Mouse (Mus musculus): ENCODE results near the gene Armh1.

Armh1 gene

DNA sequence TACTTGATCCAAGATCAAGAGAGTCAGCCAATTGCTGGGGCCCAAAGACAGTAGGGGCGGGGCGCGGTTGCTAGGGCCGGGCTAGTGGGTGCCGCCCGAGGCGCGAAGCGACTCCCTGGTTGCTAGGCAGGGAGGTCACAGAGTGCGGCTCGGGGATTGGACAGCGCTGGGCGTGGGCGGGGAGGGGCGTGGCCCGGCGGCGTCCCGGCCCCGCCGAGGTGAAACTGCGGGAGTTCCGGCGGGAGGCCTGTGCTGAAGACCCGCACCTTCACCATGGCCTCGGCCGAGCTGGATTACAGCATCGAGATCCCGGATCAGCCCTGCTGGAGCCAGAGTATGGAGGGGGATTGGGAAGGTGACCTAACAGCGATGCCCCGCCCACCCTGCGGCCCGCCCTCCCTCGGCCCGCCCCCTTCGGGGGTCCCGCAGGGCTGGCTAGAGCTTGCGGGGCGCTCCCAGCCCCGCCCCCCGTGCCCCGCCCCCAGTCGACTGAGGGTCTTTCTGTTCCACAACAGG, at the start of gene Armh1, which contains the start of gene Tmem53:
TSS of gene Armh1 (minus strand) at position 325 of the 516 bp plus-strand sequence.
TSS of gene Tmem53 (plus strand) at position 151 of the 516 bp plus-strand sequence.
- DNase-seq (ENCODE audit: low spot score), result peak; percentile 88

DNA sequence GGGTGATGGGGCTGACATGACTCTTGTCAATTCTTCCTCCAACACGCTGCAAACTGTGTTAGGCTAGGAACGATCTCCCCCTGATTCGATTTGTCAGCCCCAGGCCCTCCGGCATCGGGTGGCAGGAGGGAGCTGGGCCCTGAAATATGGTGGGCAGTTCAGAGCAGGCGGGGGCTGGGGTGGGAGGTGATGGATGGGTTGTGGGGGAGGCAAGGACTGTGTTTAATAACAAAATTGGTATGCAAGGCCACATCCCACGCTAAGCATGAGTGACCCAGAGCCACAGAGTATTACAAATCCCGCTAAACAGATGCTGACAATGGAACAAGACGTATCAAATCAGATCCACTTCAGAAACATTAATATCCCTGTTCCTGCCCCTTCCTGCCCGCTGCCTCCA, 48.0 kb upstream of the Armh1 start:
- DNase-seq (ENCODE audit: low spot score), result no peak

- no peak for DNase-seq (ENCODE audit: low spot score)
Measured at GRCm38 (mm10) chr4:117297819-117298218, 45.9 kb upstream of the Armh1 start.

DNA sequence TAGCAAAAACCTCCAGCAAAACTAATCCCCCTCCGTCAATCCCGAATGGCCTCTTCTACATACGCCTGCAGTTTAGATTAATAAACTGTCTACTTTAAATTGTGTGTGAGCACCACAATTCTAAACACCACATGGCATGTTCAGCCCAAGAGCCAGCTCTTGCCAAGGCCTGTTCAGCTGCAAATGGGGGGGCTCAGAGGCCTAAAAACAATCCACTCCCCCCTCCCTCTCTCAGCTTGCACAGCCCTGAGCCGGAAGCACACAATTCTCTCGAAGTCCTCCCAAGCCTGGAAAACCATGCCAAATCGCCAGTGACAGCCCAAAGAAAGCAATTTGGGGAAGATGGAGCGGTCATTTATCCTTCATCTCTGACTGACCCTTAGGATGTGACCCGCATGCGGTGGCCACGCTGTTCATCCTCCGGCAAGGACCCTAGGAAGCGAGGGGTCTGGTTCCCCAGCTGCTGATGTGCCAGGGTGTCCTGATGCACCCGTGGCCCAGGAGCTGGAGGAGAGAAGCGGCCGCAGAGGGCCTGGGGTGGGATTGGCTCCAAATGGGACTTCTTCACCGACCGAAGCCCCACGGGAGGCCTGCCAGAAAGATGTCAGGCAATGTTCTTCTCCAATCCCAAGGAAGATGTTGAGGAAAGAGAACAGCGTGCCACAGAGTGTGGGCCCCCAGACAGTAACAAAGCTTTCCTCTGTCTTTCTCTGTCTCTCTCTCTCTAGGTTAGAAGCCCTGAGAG, 45.1 kb upstream of the Armh1 start:
- no peak for DNase-seq (ENCODE audit: low spot score)

- DNase-seq (ENCODE audit: low spot score), result no peak
Measured at GRCm38 (mm10) chr4:117291696-117292095, 39.8 kb upstream of the Armh1 start.

DNA sequence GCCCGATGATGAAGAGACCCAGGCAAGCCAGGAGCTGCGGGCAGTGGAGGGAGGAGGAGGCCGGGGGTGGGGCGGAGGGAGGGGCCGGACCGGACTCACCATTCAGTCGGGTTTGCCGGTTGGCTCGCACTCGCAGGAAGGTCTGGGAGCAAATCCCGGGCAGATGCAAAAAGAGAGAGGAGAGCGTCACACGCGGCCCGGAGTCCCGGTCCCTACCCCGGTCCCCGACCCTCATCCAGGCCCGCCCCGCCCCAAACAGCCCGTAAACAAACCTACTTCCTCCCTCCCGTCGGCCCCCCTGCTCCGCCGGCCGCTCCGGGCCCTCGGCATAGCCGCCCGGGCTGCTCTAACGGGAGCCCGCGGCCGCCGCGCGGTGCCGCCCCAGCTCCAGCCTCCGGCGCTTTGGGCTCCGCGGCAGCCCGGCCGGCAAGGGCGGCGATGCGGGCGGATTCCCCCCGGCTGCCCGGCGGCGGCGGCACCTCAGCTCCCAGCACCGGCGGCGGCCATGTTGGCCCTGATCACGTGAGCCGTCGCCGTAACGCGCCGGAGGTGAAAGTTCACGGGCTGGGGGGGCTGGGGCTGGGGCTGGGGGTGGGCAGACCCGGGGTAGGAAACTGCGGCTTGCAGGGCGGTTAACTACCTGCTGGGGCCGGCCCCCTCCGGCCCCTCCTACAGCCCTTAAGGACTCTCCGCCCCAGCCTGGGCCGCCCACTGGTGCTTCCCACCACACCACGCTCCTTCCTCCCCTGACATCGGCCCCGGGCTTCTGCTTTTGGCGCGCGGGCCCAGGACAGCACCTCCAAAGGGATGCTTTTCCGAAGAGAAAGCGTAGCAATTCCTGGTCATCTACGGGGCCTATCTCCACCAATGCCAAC, 37.2 kb upstream of the Armh1 start:
- peak; percentile 65 for DNase-seq (ENCODE audit: low spot score)

DNA sequence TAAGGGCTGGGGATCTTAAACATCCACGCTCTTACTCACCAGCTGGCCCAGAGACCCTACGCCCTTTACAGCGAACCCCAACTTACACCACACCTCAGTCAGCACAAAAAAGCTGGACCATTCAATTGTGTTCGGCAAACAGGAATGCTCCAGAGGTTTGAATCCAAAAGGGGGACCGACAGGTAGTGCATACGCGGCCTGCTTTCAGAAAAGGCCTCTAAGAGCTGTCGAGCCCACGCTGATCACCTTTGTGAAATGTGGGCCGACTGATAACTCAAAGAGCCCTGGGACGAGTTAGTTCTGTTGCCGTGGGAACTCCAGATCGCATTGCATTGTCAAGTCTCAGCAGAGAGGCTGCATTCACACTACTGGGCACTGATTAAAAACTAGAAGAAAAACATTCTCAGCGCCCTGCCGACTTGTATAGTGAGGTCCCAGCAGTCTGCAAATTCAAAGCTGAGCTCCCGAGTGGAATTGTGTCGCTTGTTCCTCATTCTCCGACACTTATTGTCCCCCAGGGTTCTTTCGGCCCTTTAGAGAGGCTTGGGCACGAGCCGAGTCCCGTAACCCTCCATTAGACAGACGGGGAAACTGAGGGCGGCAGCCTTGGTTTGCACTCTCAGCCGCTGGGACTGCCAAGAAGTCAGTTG, 36.5 kb upstream of the Armh1 start:
- DNase-seq (ENCODE audit: low spot score), result no peak

DNA sequence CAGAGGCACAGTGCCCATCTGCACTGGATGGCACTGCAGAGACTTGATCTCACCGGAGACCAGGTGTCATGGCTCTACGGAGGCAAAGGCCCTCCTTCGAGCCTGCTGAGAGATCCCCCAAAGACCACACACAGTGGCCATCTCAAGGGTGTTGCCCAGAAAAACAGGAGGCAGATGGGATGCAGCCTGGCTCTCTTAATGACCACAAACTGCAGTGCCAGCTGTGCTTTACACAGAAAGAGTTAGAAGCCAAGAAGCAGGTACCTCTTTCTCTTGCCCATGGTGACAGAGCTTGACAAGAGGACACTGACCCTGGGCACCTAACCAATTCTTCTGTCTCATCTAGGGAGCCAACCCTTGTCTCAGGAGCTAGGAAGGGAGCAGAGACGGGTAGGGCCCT, 32.4 kb upstream of the Armh1 start:
- DNase-seq (ENCODE audit: low spot score), result no peak

DNA sequence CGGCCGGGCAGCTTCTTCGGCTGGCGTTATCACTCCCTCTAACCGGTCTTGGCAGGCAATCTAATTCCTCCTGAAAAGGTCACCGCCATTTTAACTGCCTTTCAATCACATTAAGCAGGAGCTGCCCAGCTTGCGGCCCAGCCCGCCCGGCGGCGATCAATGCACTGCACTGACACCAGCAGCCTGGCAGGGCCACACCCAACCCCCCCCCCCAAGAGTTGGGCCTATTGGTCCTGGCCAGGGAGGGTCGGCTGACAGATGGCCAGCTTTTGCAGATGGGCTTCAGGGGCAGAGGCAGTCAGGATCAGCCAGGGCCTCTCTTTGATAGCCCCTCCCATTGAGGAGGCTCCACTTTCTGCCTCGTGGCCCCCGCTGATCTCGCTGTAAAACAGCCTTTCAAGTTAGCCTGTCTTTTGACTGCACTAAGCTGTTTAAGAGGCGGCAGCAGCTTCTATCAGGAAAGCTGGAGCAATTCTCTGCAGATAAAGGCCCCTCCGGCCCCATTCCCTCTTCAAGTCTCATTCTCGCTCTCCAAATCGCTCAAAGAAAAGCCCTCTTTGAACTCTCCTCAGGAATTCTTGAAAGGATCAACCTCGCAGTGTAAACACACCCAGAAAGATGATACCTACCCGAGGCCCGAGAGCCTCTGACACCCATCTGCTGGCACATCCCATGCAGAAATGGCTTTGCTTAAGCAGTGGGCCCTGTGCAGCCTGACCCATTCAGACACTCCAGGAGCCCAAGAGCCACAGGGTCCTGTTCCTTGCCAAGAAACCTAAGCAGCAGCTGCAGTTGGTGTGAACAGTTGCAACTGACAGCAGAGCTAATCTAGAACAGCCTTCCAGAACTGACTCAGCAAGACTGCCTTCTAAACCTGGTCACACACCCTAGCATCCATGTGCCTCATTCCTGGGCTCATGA, 31.6 kb upstream of the Armh1 start:
- no peak for DNase-seq (ENCODE audit: low spot score)

GRCm38 (mm10) chr4:117281090-117281845, 29.3 kb upstream of the Armh1 start:
- no peak for DNase-seq (ENCODE audit: low spot score)

DNA sequence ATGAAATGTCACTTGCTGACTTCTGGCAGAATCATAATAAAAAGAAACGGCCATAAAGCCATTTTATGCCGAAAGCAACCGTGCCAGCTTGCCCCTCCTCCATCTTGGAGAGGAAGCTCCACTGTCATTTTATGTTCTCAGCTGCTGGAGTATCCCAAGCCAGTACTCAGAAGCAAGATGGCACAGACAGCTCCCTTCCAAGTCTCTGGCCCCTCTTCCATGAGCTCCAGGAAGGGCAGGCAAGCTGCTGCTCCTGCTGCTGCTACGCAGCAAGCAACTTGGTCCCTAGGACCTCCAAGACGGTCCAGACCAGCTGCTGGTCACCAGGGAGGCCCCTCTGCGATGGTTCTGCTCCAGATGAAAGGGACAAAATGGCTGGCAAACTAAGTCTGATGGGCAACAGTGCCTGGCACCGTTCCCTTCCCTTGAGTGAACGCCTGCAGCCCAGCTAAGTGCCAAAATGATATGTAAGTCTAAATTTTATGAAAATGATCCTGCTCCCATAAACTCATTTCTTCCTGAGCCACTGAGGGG, 28.5 kb upstream of the Armh1 start:
- no peak for DNase-seq (ENCODE audit: low spot score)

- DNase-seq (ENCODE audit: low spot score), result no peak
Measured at GRCm38 (mm10) chr4:117279253-117279642, 27.3 kb upstream of the Armh1 start.

DNA sequence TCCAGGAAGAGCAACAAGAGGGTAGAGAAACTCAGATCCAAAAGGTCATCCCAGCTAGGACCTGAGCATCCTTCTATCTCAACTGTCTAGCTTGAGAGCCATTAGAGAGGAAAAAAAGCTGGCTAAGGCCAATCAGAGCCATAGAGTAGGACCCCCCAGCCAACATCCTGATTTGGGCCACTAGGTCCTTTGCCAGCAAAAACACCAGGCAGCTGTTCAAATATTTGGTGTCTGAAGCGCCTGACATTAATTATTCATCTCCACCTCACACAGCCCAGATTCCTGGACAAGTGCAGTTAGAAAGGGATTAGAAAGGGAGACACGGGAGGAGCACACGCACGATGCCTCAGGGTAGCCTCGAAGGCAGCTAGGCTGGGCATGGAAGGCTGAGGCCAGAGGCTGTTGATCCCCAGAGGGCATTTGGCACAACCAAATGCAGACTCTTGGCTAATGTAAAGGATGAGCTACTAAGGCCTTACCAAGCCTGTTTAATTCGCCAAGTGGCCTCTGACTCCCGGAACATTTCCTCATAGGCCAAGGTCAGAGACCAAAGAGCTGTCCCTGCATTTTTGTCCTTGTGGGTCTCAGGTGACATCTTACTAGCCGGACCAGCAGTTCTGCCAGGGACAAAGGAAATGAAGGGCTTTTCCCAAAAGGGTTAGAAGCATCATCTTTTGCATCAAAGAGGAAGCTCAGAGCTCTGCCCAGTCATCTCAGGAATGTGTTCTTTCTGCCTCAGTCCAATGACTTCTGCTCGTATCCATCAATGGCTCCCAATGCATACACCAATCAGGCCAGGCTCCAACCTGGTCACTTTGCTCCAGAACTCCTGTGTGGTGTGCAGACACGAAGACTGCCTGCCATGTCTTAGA, 26.7 kb upstream of the Armh1 start:
- DNase-seq (ENCODE audit: low spot score), result no peak

DNA sequence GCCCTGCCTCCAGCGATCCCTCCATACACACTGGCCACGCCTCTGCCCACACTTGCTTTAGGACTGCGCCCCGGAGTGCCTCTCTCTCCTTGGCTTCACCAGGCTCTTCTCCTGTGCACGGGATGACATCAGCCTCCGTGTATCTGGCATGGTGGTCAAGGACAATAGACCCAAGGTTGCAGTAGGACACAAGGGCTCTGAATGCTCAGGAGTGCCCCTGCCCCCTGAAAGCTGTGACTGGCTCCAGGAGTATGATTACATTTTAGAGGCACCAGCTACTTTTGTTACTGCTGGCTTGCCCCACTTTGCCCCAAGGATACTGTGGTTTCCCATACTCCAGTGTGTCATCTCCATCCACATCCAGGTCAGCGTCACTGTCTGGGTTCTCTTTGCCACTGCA, 25.8 kb upstream of the Armh1 start:
- DNase-seq (ENCODE audit: low spot score), result no peak

GRCm38 (mm10) chr4:117277021-117277420, 25.1 kb upstream of the Armh1 start:
- DNase-seq (ENCODE audit: low spot score), result no peak

DNA sequence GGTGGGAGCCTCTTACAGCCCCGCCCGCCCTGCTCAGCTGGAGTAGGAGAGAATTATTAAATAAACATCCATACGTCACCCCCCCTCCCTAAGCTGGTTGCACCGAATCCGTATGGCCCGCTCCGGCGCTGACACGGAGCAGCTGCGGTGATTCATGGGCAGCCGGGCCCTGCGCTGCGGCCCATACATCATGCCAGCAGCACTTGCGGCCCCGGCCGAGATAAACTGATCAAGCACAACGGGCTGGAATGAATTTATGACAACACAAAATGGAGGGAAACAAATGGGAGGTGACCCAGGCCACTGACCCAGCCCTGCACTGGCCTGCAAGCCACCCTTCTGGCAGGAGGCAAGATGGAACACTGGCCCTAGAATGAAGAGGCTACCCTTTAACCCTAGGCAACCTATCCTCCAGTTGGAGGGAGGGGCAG, 24.4 kb upstream of the Armh1 start:
- DNase-seq (ENCODE audit: low spot score), result no peak

- no peak for DNase-seq (ENCODE audit: low spot score)
Measured at GRCm38 (mm10) chr4:117274720-117275119, 22.8 kb upstream of the Armh1 start.

DNA sequence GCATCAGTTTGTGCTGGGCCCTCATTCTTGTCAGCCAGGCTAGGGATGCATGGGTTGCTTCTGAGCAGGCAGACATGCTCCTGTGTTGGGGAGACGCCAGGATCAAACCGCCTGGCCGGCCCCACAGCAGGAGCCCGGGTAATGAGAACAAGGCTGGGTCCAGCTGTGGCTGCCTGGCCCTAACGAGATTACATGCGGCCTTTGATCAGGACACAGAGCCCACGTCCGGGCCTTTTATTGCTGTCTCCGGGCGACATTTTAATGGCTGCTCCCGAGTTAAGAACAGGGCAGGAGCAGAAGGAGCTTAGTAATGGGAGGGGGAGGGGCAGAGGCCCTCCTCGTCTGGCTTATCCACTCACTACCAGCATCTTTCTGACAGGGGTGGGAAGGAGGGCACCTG, 20.5 kb upstream of the Armh1 start:
- no peak for DNase-seq (ENCODE audit: low spot score)

- DNase-seq (ENCODE audit: low spot score), result peak; percentile 63
Measured at GRCm38 (mm10) chr4:117270278-117270677, 18.4 kb upstream of the Armh1 start.
